Mouse (Mus musculus) cortical plate, adult 2 months (tissue): ENCODE measurements around the gene Lrrc8c.

Experiments used
- CTCF ChIP-seq: fragments of 200-500 bp; IDR thresholded peaks from 2 replicates; pipeline ENCODE4 v1.5.1; 2011; ENCODE audit warnings: mild to moderate bottlenecking, control low read depth, low read length; ENCODE audit not compliant: insufficient read depth; ENCODE audit errors: extremely low read depth
- POLR2A ChIP-seq: fragments of 200-500 bp; IDR thresholded peaks from 2 replicates; pipeline ENCODE4 v1.6.1; 2011; ENCODE audit warnings: mild to moderate bottlenecking, low read length, control low read depth; ENCODE audit not compliant: insufficient read depth; ENCODE audit errors: extremely low read depth

- TF ChIP-seq POLR2A (no peak), CTCF (no peak)
Observed at GRCm38 (mm10) chr5:105650728-105651479, 131.7 kb downstream of the Lrrc8c start.
